In the genomic region with DNA sequence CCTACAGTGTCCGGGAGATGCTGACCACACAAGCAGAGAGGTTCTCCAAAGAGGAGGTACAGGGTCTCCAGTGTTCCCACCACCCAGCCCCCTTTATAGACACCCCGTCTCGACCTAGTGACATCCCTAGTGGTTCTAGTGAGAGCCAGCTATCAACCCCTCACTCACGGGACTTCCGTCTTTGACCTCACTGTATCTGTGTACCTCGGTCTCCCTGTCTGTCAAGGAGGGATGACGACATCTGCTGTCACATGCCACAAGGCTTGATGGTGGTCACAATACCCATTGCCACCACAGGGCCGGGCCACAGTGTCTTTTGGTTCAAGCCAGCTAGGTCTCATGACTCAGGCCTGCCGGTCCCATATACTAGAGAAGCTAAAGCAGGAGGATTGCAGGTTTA, we compare ENCODE assay signal across 18 mouse cellular contexts. TPM values are rescaled to one million over a fixed set of nuclear protein-coding genes. Genes with fewer than 3 reads are reported as not detected.
"Had no signal": no experiment of that assay in that cellular context is flagged by ENCODE, and none has a peak within 500 bp of the region (broad histone marks: within the 10 kb centered on the region; RNA-seq: fewer than 3 reads in every experiment).

No protein-coding gene starts in this region.

- H3K9me3 ChIP-seq: kidney, embryonic 15.5 days; limb, embryonic 15.5 days; liver, embryonic 12.5 days; lung, embryonic 15.5 days; midbrain, embryonic 12.5 days; neural tube, embryonic 13.5 days had no signal

- H3K4me1 ChIP-seq: liver, embryonic 12.5 days had no signal

- ATAC-seq: liver, embryonic 12.5 days; midbrain, embryonic 16.5 days had no signal

- H3K4me3 ChIP-seq: kidney, embryonic 15.5 days; limb, embryonic 15.5 days; liver, embryonic 12.5 days; lung, embryonic 15.5 days; midbrain, embryonic 12.5 days; neural tube, embryonic 13.5 days had no signal

- H3K9ac ChIP-seq: kidney, embryonic 15.5 days; limb, embryonic 15.5 days; liver, embryonic 12.5 days; lung, embryonic 15.5 days; midbrain, embryonic 12.5 days; neural tube, embryonic 13.5 days had no signal

- H3K36me3 ChIP-seq: kidney, embryonic 15.5 days; limb, embryonic 15.5 days; liver, embryonic 12.5 days; lung, embryonic 15.5 days; midbrain, embryonic 12.5 days; neural tube, embryonic 13.5 days had no signal

- H3K27ac ChIP-seq: kidney, embryonic 15.5 days; limb, embryonic 15.5 days; liver, embryonic 12.5 days; lung, embryonic 15.5 days; macrophage; midbrain, embryonic 12.5 days; neural tube, embryonic 13.5 days had no signal

- H3K4me2 ChIP-seq: kidney, embryonic 15.5 days; limb, embryonic 15.5 days; liver, embryonic 12.5 days; lung, embryonic 15.5 days; midbrain, embryonic 12.5 days; neural tube, embryonic 13.5 days had no signal

- DNase-seq: kidney, postnatal 14 days; lung, postnatal 14 days; right cerebral cortex, postnatal 4 days had no signal

RNA-seq across cellular contexts. Expression of gene Myl2, which starts 4.2 kb away (rescaled TPM):
- total RNA-seq: left cerebral cortex, postnatal 25 days; megakaryocyte-erythroid progenitor cell, adult 5-6 weeks had no signal
- polyA plus RNA-seq: macrophage; urinary bladder, adult 2 months had no signal

RNA-seq across cellular contexts. Expression of gene Ccdc63, which starts 35.6 kb away (rescaled TPM):
- polyA plus RNA-seq: kidney, embryonic 15.5 days; large intestine, adult 2 months; limb, embryonic 11.5 days; liver, embryonic 12.5 days; liver, embryonic 16.5 days; lung, embryonic 15.5 days; midbrain, embryonic 12.5 days; stomach, embryonic 16.5 days had no signal

RNA-seq across cellular contexts. Expression of gene Cux2, which starts 55.1 kb away (rescaled TPM):
- total RNA-seq: megakaryocyte-erythroid progenitor cell, adult 5-6 weeks had no signal
- polyA plus RNA-seq: macrophage had no signal
